Mouse (Mus musculus) small intestine, adult 2 months (tissue): ENCODE measurements around the gene Cwf19l1.

Experiments
- CTCF ChIP-seq: fragments of 200-500 bp; IDR thresholded peaks from 2 replicates; pipeline ENCODE4 v1.5.1; 2012; ENCODE audit warnings: low read depth, mild to moderate bottlenecking, control low read depth, inconsistent platforms, low read length, moderate library complexity, mixed read lengths; ENCODE audit not compliant: insufficient replicate concordance, insufficient read length; ENCODE audit errors: extremely low read depth
- POLR2A ChIP-seq: fragments of 200-500 bp; IDR thresholded peaks from 2 replicates; pipeline ENCODE4 v1.6.1; 2012; ENCODE audit warnings: low read depth, mild to moderate bottlenecking, control low read depth, inconsistent platforms, low read length, moderate library complexity

DNA sequence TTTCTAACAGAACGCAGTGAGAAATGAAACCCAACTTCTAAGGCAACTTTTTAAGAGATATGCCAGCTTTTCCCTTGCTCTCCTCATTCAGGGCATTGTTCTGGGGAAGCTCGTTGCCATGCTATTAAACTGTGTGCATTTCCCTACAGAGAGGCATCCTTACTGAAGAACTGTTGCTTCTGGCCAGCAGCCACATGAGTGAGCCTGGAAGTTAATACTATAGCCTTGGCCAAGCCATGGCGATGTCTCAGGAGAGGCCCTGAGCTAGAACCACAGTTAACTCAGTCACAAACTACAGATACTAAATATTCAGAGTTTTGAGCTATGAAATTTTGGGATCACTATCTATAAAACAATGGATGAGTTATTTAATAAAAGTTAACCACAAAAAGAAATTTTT, 32.7 kb downstream of the Cwf19l1 start:
- TF ChIP-seq CTCF (no peak), POLR2A (no peak)
